Mouse (Mus musculus) liver, embryonic 13.5 days (tissue): ENCODE results near the gene Gm10100. TPM values are rescaled to one million over a fixed set of nuclear protein-coding genes. Genes with fewer than 3 reads are reported as not detected.
"Not testable (repeated sequence)": the region's sequence is repeated elsewhere in the genome, so short reads cannot be mapped to it uniquely, and the experiment has no call there.

ENCODE experiments used
- ATAC-seq: fragments of 200-750 bp; cut with Nextera tagmentation; 2 replicates; pipeline ENCODE4 v1.8.0; 2017; ENCODE audit warnings: low read depth, mild to moderate bottlenecking, moderate number of reproducible peaks, moderate library complexity
- DNase-seq: peaks from one replicate; pipeline ENCODE4 v3.0.0; 2022
- H3K27ac ChIP-seq: fragments of 300-500 bp; sonication (generic); 2 replicates; pipeline ENCODE4 v1.5.1; 2015; ENCODE audit warnings: moderate library complexity, mild to moderate bottlenecking, inconsistent platforms
- H3K27me3 ChIP-seq: fragments of 300-500 bp; sonication (generic); 2 replicates; pipeline ENCODE4 v1.6.1; 2015; ENCODE audit warnings: mild to moderate bottlenecking, inconsistent platforms
- H3K36me3 ChIP-seq: fragments of 300-500 bp; sonication (generic); 2 replicates; pipeline ENCODE4 v1.6.1; 2015; ENCODE audit warnings: mild to moderate bottlenecking, inconsistent platforms
- H3K4me1 ChIP-seq: fragments of 300-500 bp; sonication (generic); replicated peaks from 2 replicates; pipeline ENCODE4 v1.6.1; 2015; ENCODE audit warnings: inconsistent platforms
- H3K4me2 ChIP-seq: fragments of 300-500 bp; sonication (generic); 2 replicates; pipeline ENCODE4 v1.6.1; 2015; ENCODE audit warnings: inconsistent platforms, mild to moderate bottlenecking, moderate library complexity
- H3K4me3 ChIP-seq: fragments of 300-500 bp; sonication (generic); replicated peaks from 2 replicates; pipeline ENCODE4 v1.5.1; 2015; ENCODE audit warnings: mild to moderate bottlenecking, inconsistent platforms
- H3K9ac ChIP-seq: fragments of 300-500 bp; sonication (generic); 2 replicates; pipeline ENCODE4 v1.6.1; 2015; ENCODE audit warnings: mild to moderate bottlenecking, inconsistent platforms
- H3K9me3 ChIP-seq: fragments of 300-500 bp; sonication (generic); replicated peaks from 2 replicates; pipeline ENCODE4 v1.6.1; 2016; ENCODE audit warnings: inconsistent platforms
- WGBS: fragments of 180-500 bp; shearing (Covaris S2); methylation state at CpG from one replicate; pipeline ENCODE4 v1.1.7; 2015; ENCODE audit not compliant: insufficient replicate concordance; 5-methylcytosine and 5-hydroxymethylcytosine counted together
- polyA plus RNA-seq: library from polyadenylated mRNA; unstranded; fragments of >200 nt; fragmentation: Nextera tagmentation; extraction: Ambion mirVana; gene quantifications from 2 replicates; pipeline ENCODE4 v1.2.1, GENCODE M21; 2015

Gene Gm10100
- polyA plus RNA-seq, 1 experiment from 2014 or later, result not detected

DNA sequence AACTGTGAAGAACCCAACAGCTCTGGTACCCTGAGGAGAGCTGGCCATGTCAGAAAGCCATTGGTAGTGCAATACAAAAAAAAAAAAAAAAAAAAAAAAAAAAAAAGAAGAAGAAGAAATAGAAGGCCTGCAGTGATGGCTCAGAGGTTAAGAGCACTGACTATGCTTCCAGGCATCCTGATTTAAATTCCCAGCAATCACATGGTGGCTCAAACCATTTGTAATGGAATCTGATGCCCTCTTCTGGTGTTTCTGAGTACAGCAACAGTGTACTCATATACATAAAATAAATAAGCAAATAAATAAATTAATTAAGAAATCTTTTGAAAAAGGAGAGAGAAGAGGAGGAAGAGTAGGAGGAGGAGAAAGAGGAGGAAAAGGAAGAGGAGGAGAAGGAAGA lies 27.2 kb downstream of the Gm10100 start:
- DNase-seq (no peak), ATAC-seq (no peak)
- Histone ChIP-seq H3K4me2 (no peak overlapping the region), H3K27me3 (no peaks in the 10 kb centered on the region), H3K4me3 (no peak overlapping the region), H3K9me3 (no peaks in the 10 kb centered on the region), H3K4me1 (no peaks in the 10 kb centered on the region), H3K36me3 (no peaks in the 10 kb centered on the region), H3K27ac (no peak overlapping the region), H3K9ac (no peak overlapping the region)

DNA sequence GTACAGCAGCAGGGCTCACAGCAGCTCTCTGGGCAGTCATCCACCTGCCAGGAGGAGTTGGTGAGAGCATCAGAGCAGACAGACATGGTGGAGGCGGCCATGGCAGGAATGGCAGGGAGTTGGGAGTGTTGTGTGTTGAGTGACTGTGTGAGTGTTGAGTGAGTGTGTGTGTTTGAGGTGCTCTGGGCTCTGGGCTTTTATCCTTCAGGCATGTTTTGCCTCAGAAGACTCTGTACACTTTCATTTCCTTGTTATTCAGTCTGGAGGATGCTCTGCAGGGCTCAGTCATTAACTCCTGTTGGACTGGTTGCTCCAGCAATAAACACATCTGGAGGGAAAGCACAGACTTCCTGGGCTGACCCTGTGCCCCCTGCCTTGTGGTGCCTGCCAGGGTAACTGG lies 33.3 kb downstream of the Gm10100 start, which contains the start of gene Gm3233:
Gene Gm3233 (minus strand): TSS at position 101 of the 400 bp plus-strand sequence.
- not testable (repeated sequence) for ATAC-seq, H3K36me3 ChIP-seq
- WGBS, result 50% methylated on average over 1 of the region's 1 CpGs

DNA sequence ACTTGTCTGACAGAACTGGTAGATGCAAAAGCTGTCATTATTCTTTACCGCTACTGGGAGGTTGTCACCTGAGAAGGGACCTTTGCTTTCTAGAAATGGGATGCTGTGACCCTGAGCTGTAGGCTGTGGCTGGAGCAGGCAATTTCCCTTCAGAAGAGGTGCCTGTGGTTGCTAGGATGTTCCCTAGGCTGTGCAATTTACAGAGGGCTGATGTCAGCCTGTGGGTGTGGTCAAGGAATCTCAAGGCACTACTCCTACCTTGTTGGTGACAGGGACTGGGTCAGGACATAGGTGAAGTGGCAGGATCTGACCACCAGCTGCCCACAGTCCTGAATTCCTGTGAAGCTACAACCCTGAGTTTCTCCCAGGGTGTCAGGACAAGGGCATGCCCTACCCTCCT lies 43.4 kb downstream of the Gm10100 start:
- WGBS, result 56% methylated on average over 1 of the region's 1 CpGs
- H3K9me3 ChIP-seq, result no peaks in the 10 kb centered on the region
- DNase-seq, result no peak
- no peak overlapping the region for H3K9ac ChIP-seq
- H3K4me1 ChIP-seq, result no peaks in the 10 kb centered on the region
- ATAC-seq, result no peak
- no peaks in the 10 kb centered on the region for H3K27me3 ChIP-seq
- no peak overlapping the region for H3K4me2 ChIP-seq
- no peak overlapping the region for H3K4me3 ChIP-seq
- H3K36me3 ChIP-seq, result no peaks in the 10 kb centered on the region
- no peak overlapping the region for H3K27ac ChIP-seq

More for the DNA sequence above, 33.3 kb downstream of the Gm10100 start, which contains the start of gene Gm3233:
- H3K4me3 ChIP-seq, H3K9me3 ChIP-seq, H3K9ac ChIP-seq, DNase-seq, H3K4me2 ChIP-seq, H3K27ac ChIP-seq, H3K4me1 ChIP-seq, H3K27me3 ChIP-seq: not testable (repeated sequence)

DNA sequence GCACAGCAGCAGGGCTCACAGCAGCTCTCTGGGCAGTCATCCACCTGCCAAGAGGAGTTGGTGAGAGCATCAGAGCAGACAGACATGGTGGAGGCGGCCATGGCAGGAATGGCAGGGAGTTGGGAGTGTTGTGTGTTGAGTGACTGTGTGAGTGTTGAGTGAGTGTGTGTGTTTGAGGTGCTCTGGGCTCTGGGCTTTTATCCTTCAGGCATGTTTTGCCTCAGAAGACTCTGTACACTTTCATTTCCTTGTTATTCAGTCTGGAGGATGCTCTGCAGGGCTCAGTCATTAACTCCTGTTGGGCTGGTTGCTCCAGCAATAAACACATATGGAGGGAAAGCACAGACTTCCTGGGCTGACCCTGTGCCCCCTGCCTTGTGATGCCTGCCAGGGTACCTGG lies 44.9 kb downstream of the Gm10100 start, which contains the start of gene Gm3238:
Gene Gm3238 (minus strand): TSS at position 101 of the 400 bp plus-strand sequence.
- H3K36me3 ChIP-seq, DNase-seq, H3K9ac ChIP-seq, H3K27me3 ChIP-seq, H3K4me2 ChIP-seq, H3K4me3 ChIP-seq, ATAC-seq, H3K4me1 ChIP-seq, H3K9me3 ChIP-seq, H3K27ac ChIP-seq: not testable (repeated sequence)
- WGBS, result 18% methylated on average over 1 of the region's 1 CpGs

DNA sequence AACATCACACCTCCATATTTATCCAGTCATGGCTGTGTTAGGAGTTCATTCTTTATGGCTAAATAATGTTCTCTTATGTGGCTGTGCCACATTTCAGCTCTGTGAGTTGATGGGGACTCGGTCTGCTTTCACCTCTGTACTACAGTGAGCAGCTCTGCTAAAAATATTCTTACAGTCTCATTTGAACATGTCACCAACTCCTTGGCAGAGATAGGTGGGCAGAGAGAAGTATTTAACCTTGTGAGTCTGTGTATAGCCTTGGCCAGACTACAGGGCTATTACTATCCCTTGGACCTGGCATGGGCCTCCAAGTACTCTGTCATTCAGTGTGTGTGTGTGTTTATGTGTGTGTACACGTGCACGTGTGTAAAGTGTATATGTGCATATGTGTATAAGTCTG lies 45.9 kb downstream of the Gm10100 start:
- ATAC-seq, H3K9ac ChIP-seq, H3K27me3 ChIP-seq, H3K36me3 ChIP-seq, H3K27ac ChIP-seq, H3K4me1 ChIP-seq, H3K4me3 ChIP-seq, H3K4me2 ChIP-seq, H3K9me3 ChIP-seq, DNase-seq: not testable (repeated sequence)
- 47% methylated on average over 1 of the region's 3 CpGs for WGBS

Other genes with a start within 250 kb of the Gm10100 start
- gene Fam207a, start 210.7 kb upstream of the Gm10100 start, polyA plus RNA-seq, result 23.3 and 26.2 TPM in 2 replicates
- gene Itgb2, start 196.2 kb upstream of the Gm10100 start, polyA plus RNA-seq, result 10.3 and 10.7 TPM in 2 replicates
- gene Pttg1ip, start 144.8 kb upstream of the Gm10100 start, polyA plus RNA-seq, result 64.1 and 73.2 TPM in 2 replicates
- gene Sumo3, start 120.4 kb upstream of the Gm10100 start, polyA plus RNA-seq, result 118 and 127 TPM in 2 replicates
- gene Gm49325, start 120.3 kb upstream of the Gm10100 start, polyA plus RNA-seq, result 1.1 and 5.3 TPM in 2 replicates
- gene Ube2g2, start 104.2 kb upstream of the Gm10100 start, polyA plus RNA-seq, result 47.2 and 50.1 TPM in 2 replicates
- 0.07 and 0.10 TPM in 2 replicates for gene Tspear, start 39.9 kb upstream of the Gm10100 start, polyA plus RNA-seq
- gene Gm19402, start 35.7 kb upstream of the Gm10100 start, polyA plus RNA-seq, result not detected in 2 replicates
- gene Gm9508, start 29.3 kb upstream of the Gm10100 start, polyA plus RNA-seq, result not detected in 2 replicates
- gene Gm10272, start 19.9 kb upstream of the Gm10100 start, polyA plus RNA-seq, result not detected in 2 replicates
- gene Gm10024, start 15.0 kb upstream of the Gm10100 start, polyA plus RNA-seq, result not detected in 2 replicates
- gene Gm10142, start 10.7 kb upstream of the Gm10100 start, polyA plus RNA-seq, result not detected in 2 replicates
- gene Krtap12-1, start 5.9 kb upstream of the Gm10100 start, polyA plus RNA-seq, result not detected in 2 replicates
- gene Gm18596, start 16.2 kb downstream of the Gm10100 start, polyA plus RNA-seq, result not detected in 2 replicates
- not detected in 2 replicates for gene Gm9736, start 24.9 kb downstream of the Gm10100 start, polyA plus RNA-seq
- gene Gm3233, start 33.2 kb downstream of the Gm10100 start, polyA plus RNA-seq, result not detected in 2 replicates
- not detected in 2 replicates for gene Gm3238, start 44.8 kb downstream of the Gm10100 start, polyA plus RNA-seq
- not detected in 2 replicates for gene Gm7138, start 50.5 kb downstream of the Gm10100 start, polyA plus RNA-seq
- gene Gm3250, start 56.1 kb downstream of the Gm10100 start, polyA plus RNA-seq, result not detected in 2 replicates
- gene Gm7137, start 61.7 kb downstream of the Gm10100 start, polyA plus RNA-seq, result not detected in 2 replicates
- gene Gm9639, start 68.6 kb downstream of the Gm10100 start, polyA plus RNA-seq, result not detected in 2 replicates
- not detected in 2 replicates for gene Gm19668, start 72.6 kb downstream of the Gm10100 start, polyA plus RNA-seq
- gene Gm9507, start 85.4 kb downstream of the Gm10100 start, polyA plus RNA-seq, result not detected in 2 replicates
- gene Gm2696, start 88.2 kb downstream of the Gm10100 start, polyA plus RNA-seq, result not detected in 2 replicates
- gene Krtap10-4, start 100.6 kb downstream of the Gm10100 start, polyA plus RNA-seq, result not detected in 2 replicates
- gene Krtap10-10, start 109.5 kb downstream of the Gm10100 start, polyA plus RNA-seq, result not detected in 2 replicates
- not detected in 2 replicates for gene Gm36176, start 120.3 kb downstream of the Gm10100 start, polyA plus RNA-seq
- gene Gm10318, start 126.4 kb downstream of the Gm10100 start, polyA plus RNA-seq, result not detected in 2 replicates
- not detected in 2 replicates for gene Gm3285, start 135.5 kb downstream of the Gm10100 start, polyA plus RNA-seq
- 8.6 and 10.1 TPM in 2 replicates for gene Lrrc3, start 176.1 kb downstream of the Gm10100 start, polyA plus RNA-seq
- 0.73 and 0.94 TPM in 2 replicates for gene Trpm2, start 244.1 kb downstream of the Gm10100 start, polyA plus RNA-seq